Mouse (Mus musculus) kidney, postnatal 0 days (tissue): ENCODE data around the gene Cdkn2d. TPM values are rescaled to one million over a fixed set of nuclear protein-coding genes. Genes with fewer than 3 reads are reported as not detected.

ENCODE experiments used
- ATAC-seq: fragments of 200-750 bp; cut with Nextera tagmentation; replicated peaks from 2 replicates; pipeline ENCODE4 v1.8.0; 2017; ENCODE audit warnings: low read depth, moderate number of reproducible peaks, moderate TSS enrichment, moderate library complexity; ENCODE audit not compliant: low FRiP score
- DNase-seq: peaks from one replicate; pipeline ENCODE4 v3.0.0-alpha.2; 2016; ENCODE audit warnings: low spot score
- H3K27ac ChIP-seq: fragments of 300-500 bp; sonication (generic); 2 replicates; pipeline ENCODE4 v1.5.1; 2014; ENCODE audit warnings: mild to moderate bottlenecking
- H3K27me3 ChIP-seq: fragments of 300-500 bp; sonication (generic); 2 replicates; pipeline ENCODE4 v1.6.1; 2014; ENCODE audit warnings: low read length, mixed read lengths; ENCODE audit not compliant: insufficient read depth
- H3K36me3 ChIP-seq: fragments of 300-500 bp; sonication (generic); 2 replicates; pipeline ENCODE4 v1.6.1; 2014; ENCODE audit warnings: low read length, mixed read lengths; ENCODE audit not compliant: insufficient read depth
- H3K4me1 ChIP-seq: fragments of 300-500 bp; sonication (generic); replicated peaks from 2 replicates; pipeline ENCODE4 v1.6.1; 2014; ENCODE audit warnings: antibody characterized with exemption, low read length, mixed read lengths; ENCODE audit not compliant: insufficient read depth
- H3K4me2 ChIP-seq: fragments of 300-500 bp; sonication (generic); 2 replicates; pipeline ENCODE4 v1.6.1; 2014; ENCODE audit warnings: mild to moderate bottlenecking, low read length, moderate library complexity, mixed read lengths
- H3K4me3 ChIP-seq: fragments of 300-500 bp; sonication (generic); replicated peaks from 2 replicates; pipeline ENCODE4 v1.5.1; 2014; ENCODE audit warnings: low read depth, low read length
- H3K9ac ChIP-seq: fragments of 300-500 bp; sonication (generic); 2 replicates; pipeline ENCODE4 v1.6.1; 2014; ENCODE audit warnings: low read depth, low read length
- H3K9me3 ChIP-seq: fragments of 300-500 bp; sonication (generic); replicated peaks from 2 replicates; pipeline ENCODE4 v1.6.1; 2016; ENCODE audit warnings: low read length, inconsistent platforms, mixed read lengths
- CTCF ChIP-seq: IDR thresholded peaks from 2 replicates; pipeline ENCODE4 v1.5.1; 2016; ENCODE audit warnings: antibody characterized with exemption, low read depth, mild to moderate bottlenecking, moderate library complexity
- WGBS: fragments of 180-500 bp; shearing (Covaris S2); extraction: QIAGEN DNeasy Blood & Tissue Kit; methylation state at CpG from one replicate; pipeline ENCODE4 v1.1.7; 2014; 5-methylcytosine and 5-hydroxymethylcytosine counted together
- polyA plus RNA-seq: library from polyadenylated mRNA; unstranded; fragments of >200 nt; fragmentation: Nextera tagmentation; extraction: Ambion mirVana; gene quantifications from 2 replicates; pipeline ENCODE4 v1.2.1, GENCODE M21; 2015

Cdkn2d gene
- polyA plus RNA-seq, 1 experiment from 2014 or later: 31.4 TPM

GRCm38 (mm10) chr9:21320280-21320618 lies 29.0 kb upstream of the Cdkn2d start:
- peaks cover 7% of the 10 kb centered on the region; the same call in 1 of the 2 replicates for H3K4me1 ChIP-seq
- no peak overlapping the region for H3K27ac ChIP-seq
- ATAC-seq: no peak
- H3K9ac ChIP-seq: peak overlapping the region; percentile 63
- no peak for TF ChIP-seq CTCF
- peak overlapping the region; percentile 73 for H3K4me3 ChIP-seq
- 29% methylated on average over 4 of the region's 4 CpGs for WGBS
- H3K27me3 ChIP-seq: no peaks in the 10 kb centered on the region
- no peak for DNase-seq
- H3K4me2 ChIP-seq: peak overlapping the region; percentile 89
- no peaks in the 10 kb centered on the region for H3K36me3 ChIP-seq
- no peaks in the 10 kb centered on the region for H3K9me3 ChIP-seq

DNA sequence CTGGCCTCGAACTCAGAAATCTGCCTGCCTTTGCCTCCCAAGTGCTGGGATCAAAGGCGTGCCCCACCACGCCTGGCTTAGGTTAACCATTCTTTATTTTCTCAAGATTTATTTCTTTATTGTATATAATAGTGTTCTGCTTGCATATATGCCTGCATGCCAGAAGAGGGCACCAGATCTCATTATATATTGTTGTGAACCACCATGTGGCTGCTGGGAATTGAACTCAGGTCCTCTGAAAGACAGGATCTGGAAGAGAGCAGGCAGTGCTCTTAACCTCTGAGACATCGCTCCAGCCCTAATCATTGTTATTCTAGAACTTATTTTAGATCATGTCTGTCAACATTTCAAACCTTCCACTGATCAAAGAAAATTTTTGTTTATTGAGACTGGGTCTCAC lies 28.3 kb upstream of the Cdkn2d start:
- WGBS: 92% methylated on average over 4 of the region's 4 CpGs
- H3K27ac ChIP-seq: no peak overlapping the region
- H3K4me2 ChIP-seq: no peak overlapping the region
- H3K4me1 ChIP-seq: peaks cover 7% of the 10 kb centered on the region; the same call in 1 of the 2 replicates
- TF ChIP-seq CTCF: peak; percentile 30
- no peaks in the 10 kb centered on the region for H3K36me3 ChIP-seq
- DNase-seq (no peak), ATAC-seq (no peak)
- no peaks in the 10 kb centered on the region for H3K27me3 ChIP-seq
- no peaks in the 10 kb centered on the region for H3K9me3 ChIP-seq
- no peak overlapping the region for H3K9ac ChIP-seq
- no peak overlapping the region for H3K4me3 ChIP-seq

GRCm38 (mm10) chr9:21318792-21319191 lies 27.6 kb upstream of the Cdkn2d start:
- no peaks in the 10 kb centered on the region for H3K27me3 ChIP-seq
- no peak overlapping the region for H3K9ac ChIP-seq
- H3K4me1 ChIP-seq: peaks cover 7% of the 10 kb centered on the region; the same call in 1 of the 2 replicates
- 89% methylated on average over 6 of the region's 6 CpGs for whole genome bisulfite sequencing
- H3K4me3 ChIP-seq: no peak overlapping the region
- TF ChIP-seq CTCF: no peak
- H3K36me3 ChIP-seq: no peaks in the 10 kb centered on the region
- no peaks in the 10 kb centered on the region for H3K9me3 ChIP-seq
- no peak for ATAC-seq
- H3K27ac ChIP-seq: no peak overlapping the region
- H3K4me2 ChIP-seq: no peak overlapping the region
- DNase-seq: no peak

- no peak for TF ChIP-seq CTCF
- DNase-seq: no peak
- H3K4me1 ChIP-seq: 0 out of 2 replicates have a peak, but pooled peaks cover under 1% of the 10 kb centered on the region
- no peak overlapping the region for H3K27ac ChIP-seq
- H3K9me3 ChIP-seq: no peaks in the 10 kb centered on the region
- no peak overlapping the region for H3K4me2 ChIP-seq
- no peak overlapping the region for H3K9ac ChIP-seq
- no peaks in the 10 kb centered on the region for H3K36me3 ChIP-seq
- 72% methylated on average over 7 of the region's 7 CpGs for WGBS
- no peak overlapping the region for H3K4me3 ChIP-seq
- H3K27me3 ChIP-seq: no peaks in the 10 kb centered on the region
- no peak for ATAC-seq
Observed at GRCm38 (mm10) chr9:21316696-21317095, 25.5 kb upstream of the Cdkn2d start.

DNA sequence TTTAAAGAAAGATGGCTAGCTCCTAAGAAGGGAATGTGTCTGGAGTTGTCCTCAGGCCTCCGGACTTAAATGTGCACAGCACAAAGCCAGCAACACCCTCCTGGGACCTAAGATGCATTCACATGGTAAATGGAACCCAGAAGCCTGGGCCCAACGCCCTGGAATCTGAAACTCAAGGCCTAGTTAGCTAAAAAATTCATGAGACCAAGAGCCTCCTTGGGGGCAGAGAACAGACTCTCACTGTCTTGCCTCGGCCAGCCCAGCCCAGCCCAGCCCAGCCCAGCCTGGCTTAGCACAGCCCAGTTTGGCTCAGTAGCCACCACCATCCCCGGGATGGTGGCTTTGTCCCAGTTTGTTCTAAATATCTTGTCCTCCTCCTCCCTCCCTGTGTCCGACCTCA lies 24.2 kb upstream of the Cdkn2d start:
- Histone ChIP-seq H3K4me3 (no peak overlapping the region), H3K9ac (no peak overlapping the region), H3K27me3 (no peaks in the 10 kb centered on the region), H3K4me1 (no peaks in the 10 kb centered on the region), H3K9me3 (no peaks in the 10 kb centered on the region), H3K4me2 (no peak overlapping the region), H3K27ac (no peak overlapping the region), H3K36me3 (no peaks in the 10 kb centered on the region)
- 53% methylated on average over 5 of the region's 5 CpGs for WGBS
- no peak for DNase-seq
- no peak for TF ChIP-seq CTCF
- ATAC-seq: no peak

DNA sequence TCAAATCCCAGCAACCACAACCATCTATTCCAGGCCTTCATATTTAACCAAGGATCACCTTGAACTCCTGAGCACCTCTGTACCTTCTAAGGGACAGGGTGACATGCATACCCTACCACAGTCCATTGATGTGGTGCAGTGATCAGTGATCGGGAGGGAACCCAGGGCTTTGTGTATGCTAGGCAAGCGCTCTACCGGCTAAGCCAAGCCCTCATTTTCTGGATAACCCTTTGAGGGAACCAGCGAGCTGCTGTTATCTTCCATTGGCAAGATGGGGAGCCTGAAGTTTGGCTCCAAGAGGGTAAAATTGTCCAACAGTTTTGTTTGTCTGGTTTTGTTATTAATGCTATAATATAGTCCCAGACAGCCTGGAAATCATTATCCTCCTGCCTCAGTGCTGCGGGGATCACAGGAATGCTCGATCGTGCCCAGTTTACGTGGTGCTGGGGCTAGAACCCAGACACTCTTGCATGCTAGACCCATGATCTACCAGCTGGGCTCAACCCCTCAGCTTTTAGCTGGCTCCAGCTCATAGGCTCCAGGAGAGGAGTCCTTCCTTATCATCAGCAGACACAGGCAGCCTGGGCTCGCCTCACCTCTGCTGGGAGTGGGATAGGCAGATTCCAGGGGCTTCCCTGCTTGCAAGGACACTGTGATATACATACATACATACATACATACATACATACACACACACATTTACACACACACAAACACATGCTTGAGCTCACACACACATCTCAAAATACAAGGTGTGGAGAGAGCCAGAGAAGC lies 23.3 kb upstream of the Cdkn2d start:
- WGBS: 96% methylated on average over 9 of the region's 9 CpGs
- no peaks in the 10 kb centered on the region for H3K27me3 ChIP-seq
- H3K4me1 ChIP-seq: no peaks in the 10 kb centered on the region
- DNase-seq: no peak
- no peak overlapping the region for H3K27ac ChIP-seq
- no peak for ATAC-seq
- H3K4me2 ChIP-seq: no peak overlapping the region
- no peak overlapping the region for H3K9ac ChIP-seq
- H3K4me3 ChIP-seq: no peak overlapping the region
- no peak for TF ChIP-seq CTCF
- H3K36me3 ChIP-seq: no peaks in the 10 kb centered on the region
- no peaks in the 10 kb centered on the region for H3K9me3 ChIP-seq

- DNase-seq: peak; percentile 90
- WGBS: 8% methylated on average over 11 of the region's 11 CpGs
- Histone ChIP-seq H3K36me3 (no peaks in the 10 kb centered on the region), H3K27me3 (no peaks in the 10 kb centered on the region), H3K27ac (no peak overlapping the region), H3K4me3 (no peak overlapping the region), H3K9ac (no peak overlapping the region), H3K9me3 (no peaks in the 10 kb centered on the region), H3K4me1 (no peaks in the 10 kb centered on the region), H3K4me2 (no peak overlapping the region)
- peak; percentile 97 for TF ChIP-seq CTCF
- peak; percentile 56; the same call in 1 of the 2 replicates for ATAC-seq
Observed at GRCm38 (mm10) chr9:21313394-21313793, 22.2 kb upstream of the Cdkn2d start.
